ENCODE assay signal across 26 mouse cellular contexts in the genomic region with DNA sequence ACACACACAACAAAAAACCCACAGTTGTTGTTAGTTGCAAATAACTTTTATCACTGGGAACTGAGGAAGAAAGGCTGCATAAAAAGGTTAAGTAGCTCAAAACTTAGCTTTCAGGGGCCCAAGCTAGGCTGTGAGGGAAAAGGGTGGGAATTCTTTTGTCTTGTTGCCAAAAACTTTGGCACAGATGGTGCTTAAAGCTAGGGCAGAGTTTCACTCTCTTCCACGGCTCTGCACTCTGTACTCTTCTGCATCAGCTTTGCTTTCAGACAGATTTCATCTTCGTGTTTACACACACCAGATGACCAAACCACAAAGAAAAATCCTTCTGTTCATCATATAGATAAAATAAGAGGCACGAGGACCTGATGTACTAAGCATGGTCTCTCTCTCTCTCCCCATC.
DNase-seq lines count a peak whose midpoint lies in the region; ATAC-seq and TF ChIP-seq lines count a peak whose summit lies in the region.
"Had no signal": no experiment of that assay in that cellular context is flagged by ENCODE, and none has a peak within 500 bp of the region (broad histone marks: within the 10 kb centered on the region; RNA-seq: fewer than 3 reads in every experiment).

No protein-coding gene starts in this region.

- TF ChIP-seq CTCF in layer of hippocampus, adult 2 months (conservative IDR thresholded peaks at IDR 0.05): no peak
- no peak for TF ChIP-seq CTCF in forebrain, postnatal 0 days (IDR thresholded peaks at IDR 0.05; ENCODE audit: low read depth)

- peak; percentile 66 for ATAC-seq in frontal cortex, adult (ENCODE audit: low TSS enrichment)
- ATAC-seq in neural tube, embryonic 15.5 days (ENCODE audit: low FRiP score): no peak
- ATAC-seq in forebrain, postnatal 0 days: peak; percentile 74
- ATAC-seq: liver, postnatal 0 days; midbrain, embryonic 13.5 days; Patski had no signal

- H3K27me3 ChIP-seq in neural tube, embryonic 15.5 days (replicated peaks): no peaks in the 10 kb centered on the region
- H3K27me3 ChIP-seq in forebrain, postnatal 0 days (ENCODE audit: insufficient read depth, low read length): no peaks in the 10 kb centered on the region
- H3K27me3 ChIP-seq: CH12.LX; embryonic facial prominence, embryonic 12.5 days; limb, embryonic 12.5 days; midbrain, embryonic 13.5 days; Patski had no signal

- H3K9me3 ChIP-seq in neural tube, embryonic 15.5 days (replicated peaks): no peaks in the 10 kb centered on the region
- no peaks in the 10 kb centered on the region for H3K9me3 ChIP-seq in forebrain, postnatal 0 days (ENCODE audit: low read length)
- H3K9me3 ChIP-seq: embryonic facial prominence, embryonic 12.5 days; limb, embryonic 12.5 days; midbrain, embryonic 13.5 days had no signal

- peaks cover 6% of the 10 kb centered on the region; the same call in 1 of the 2 replicates for H3K4me1 ChIP-seq in neural tube, embryonic 15.5 days
- H3K4me1 ChIP-seq in forebrain, postnatal 0 days (ENCODE audit: insufficient read depth): no peaks in the 10 kb centered on the region
- H3K4me1 ChIP-seq: embryonic facial prominence, embryonic 12.5 days; limb, embryonic 12.5 days; midbrain, embryonic 13.5 days had no signal

- no peak overlapping the region for H3K4me2 ChIP-seq in neural tube, embryonic 15.5 days
- no peak overlapping the region for H3K4me2 ChIP-seq in forebrain, postnatal 0 days (ENCODE audit: low read depth)
- H3K4me2 ChIP-seq: embryonic facial prominence, embryonic 12.5 days; heart, embryonic 11.5 days; limb, embryonic 12.5 days; liver, embryonic 11.5 days; midbrain, embryonic 13.5 days had no signal

- no peak for DNase-seq in frontal cortex, postnatal 14 days (ENCODE audit: low spot score in 2 of 2)
- DNase-seq in layer of hippocampus, adult 2 months (ENCODE audit: low spot score in 2 of 2): no peak
- DNase-seq in layer of hippocampus, postnatal 14 days (ENCODE audit: low spot score in 2 of 2): no peak
- DNase-seq in neural tube, embryonic 10.5 days (ENCODE audit: extremely low spot score, low spot score): no peak
- DNase-seq in forebrain, postnatal 0 days: peak; percentile 15
- DNase-seq: adrenal gland, postnatal 36 days; B cell, adult 2 months; cerebellum, adult 11-12 months; gastrocnemius, postnatal 10 days; kidney, adult 18-20 months; kidney, postnatal 10 days; liver, postnatal 0 days; lung, postnatal 10 days; thymus, adult 2 months; thymus, postnatal 4 days had no signal

- peak overlapping the region; percentile 43; the same call in 1 of the 2 replicates for H3K27ac ChIP-seq in layer of hippocampus, adult 2 months
- 0 out of 2 replicates have a peak overlapping the region, but pooled peaks have one; percentile 23 for H3K27ac ChIP-seq in neural tube, embryonic 15.5 days (replicated peaks)
- H3K27ac ChIP-seq in forebrain, postnatal 0 days (ENCODE audit: low read depth, low read length): 0 out of 2 replicates have a peak overlapping the region, but pooled peaks have one; percentile 15
- H3K27ac ChIP-seq: embryonic facial prominence, embryonic 12.5 days; limb, embryonic 12.5 days; midbrain, embryonic 13.5 days had no signal

- no peak overlapping the region for H3K9ac ChIP-seq in neural tube, embryonic 15.5 days (replicated peaks)
- no peak overlapping the region for H3K9ac ChIP-seq in forebrain, postnatal 0 days
- H3K9ac ChIP-seq: embryonic facial prominence, embryonic 12.5 days; limb, embryonic 12.5 days; liver, postnatal 0 days; midbrain, embryonic 13.5 days had no signal

- no peak overlapping the region for H3K4me3 ChIP-seq in layer of hippocampus, adult 2 months
- no peak overlapping the region for H3K4me3 ChIP-seq in neural tube, embryonic 15.5 days (replicated peaks)
- no peak overlapping the region for H3K4me3 ChIP-seq in forebrain, postnatal 0 days (ENCODE audit: low read depth, low read length)
- H3K4me3 ChIP-seq: embryonic facial prominence, embryonic 12.5 days; erythroblast, embryonic 14.5 days; limb, embryonic 12.5 days; midbrain, embryonic 13.5 days had no signal

- 61% methylated on average over 3 of the region's 3 CpGs for WGBS in neural tube, embryonic 15.5 days
- 19% methylated on average over 3 of the region's 3 CpGs for WGBS in forebrain, postnatal 0 days

- H3K36me3 ChIP-seq in neural tube, embryonic 15.5 days: no peaks in the 10 kb centered on the region
- no peaks in the 10 kb centered on the region for H3K36me3 ChIP-seq in forebrain, postnatal 0 days (ENCODE audit: insufficient read depth)
- H3K36me3 ChIP-seq: embryonic facial prominence, embryonic 12.5 days; G1E; limb, embryonic 12.5 days; midbrain, embryonic 13.5 days had no signal
